Mouse (Mus musculus): ENCODE measurements around the gene Unc13d.

- TF ChIP-seq CTCF (IDR thresholded peaks at IDR 0.05; ENCODE audit: borderline replicate concordance, extremely low read depth, insufficient read depth, insufficient read length) (no peak), POLR2A (IDR thresholded peaks at IDR 0.05; ENCODE audit: borderline replicate concordance, extremely low read depth, insufficient read depth, insufficient read length, poor library complexity, severe bottlenecking) (no peak)
Measured at GRCm38 (mm10) chr11:116076266-116076540, 1.6 kb downstream of the Unc13d start.
